Mouse (Mus musculus) brain, embryonic 14.5 days (tissue): ENCODE data around the gene Gm12185.

Experiments used
- CTCF ChIP-seq: fragments of 200-500 bp; IDR thresholded peaks from 2 replicates; pipeline ENCODE4 v1.5.1; 2012; ENCODE audit warnings: inconsistent platforms, mild to moderate bottlenecking, moderate library complexity, borderline replicate concordance; ENCODE audit not compliant: insufficient read depth, insufficient read length; ENCODE audit errors: extremely low read depth
- POLR2A ChIP-seq: fragments of 200-500 bp; IDR thresholded peaks from 2 replicates; pipeline ENCODE4 v1.6.1; 2012; ENCODE audit warnings: mild to moderate bottlenecking, inconsistent platforms, borderline replicate concordance; ENCODE audit not compliant: poor library complexity, insufficient read depth, insufficient read length, severe bottlenecking; ENCODE audit errors: extremely low read depth

DNA sequence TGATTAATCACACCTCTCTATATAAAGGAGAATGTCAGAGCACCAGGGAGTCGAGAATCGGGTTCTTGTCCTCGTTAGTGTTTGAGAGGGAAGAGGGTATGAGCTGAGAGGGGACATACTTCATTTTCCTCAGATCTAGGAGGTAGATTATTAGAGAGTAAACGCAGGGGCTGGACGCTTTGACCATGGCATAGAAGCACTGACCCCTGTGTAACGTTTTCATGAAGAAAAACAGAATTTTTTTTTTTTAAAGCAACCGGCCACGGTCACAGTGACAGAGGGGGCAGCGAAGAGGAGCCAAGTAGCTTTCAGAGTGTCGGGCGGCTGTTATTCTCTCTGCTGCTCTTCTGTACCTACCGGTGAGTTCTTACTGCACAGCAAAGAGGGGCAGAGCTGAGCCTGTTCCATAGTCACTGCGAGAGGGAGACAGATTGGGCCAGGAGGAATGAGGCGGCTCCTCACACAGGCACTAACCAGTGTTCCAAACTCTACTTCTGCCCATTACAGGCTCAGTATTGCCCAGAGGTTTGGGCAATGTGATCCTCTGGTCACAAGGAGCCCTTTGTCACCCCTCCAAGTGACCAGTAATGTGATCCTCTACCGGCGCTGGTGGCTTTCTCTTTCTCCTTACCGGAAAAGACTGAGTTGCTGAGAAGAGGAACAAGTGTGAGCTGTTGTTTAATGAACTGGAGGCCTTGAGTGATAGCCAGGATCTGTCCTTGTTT, 120.0 kb downstream of the Gm12185 start:
- TF ChIP-seq CTCF (no peak), POLR2A (no peak)
